Mouse (Mus musculus) ES-E14 (cell line): ENCODE results near the gene Cops6.

Experiments used
- HCFC1 ChIP-seq: IDR thresholded peaks from 2 replicates; pipeline ENCODE4 v1.6.1; 2012; ENCODE audit warnings: low read length, inconsistent platforms, borderline replicate concordance; ENCODE audit not compliant: insufficient read depth
- ZC3H11A ChIP-seq: IDR thresholded peaks from 2 replicates; pipeline ENCODE4 v1.6.1; 2012; ENCODE audit warnings: low read depth, mild to moderate bottlenecking, inconsistent platforms, low read length, borderline replicate concordance
- ZNF384 ChIP-seq: IDR thresholded peaks from 2 replicates; pipeline ENCODE4 v1.6.1; 2012; ENCODE audit warnings: low read depth, low read length, inconsistent platforms

- no peak for TF ChIP-seq ZC3H11A
- no peak for TF ChIP-seq ZNF384
- TF ChIP-seq HCFC1, result no peak
Measured at GRCm38 (mm10) chr5:138118041-138118440, 42.8 kb upstream of the Cops6 start.
